Mouse (Mus musculus) erythroblast, adult 5-6 weeks (primary cell): ENCODE data around the gene Gps2. TPM values are rescaled to one million over a fixed set of nuclear protein-coding genes. Genes with fewer than 3 reads are reported as not detected.

Experiments
- ATAC-seq: replicated peaks from 2 replicates; pipeline ENCODE4 v1.8.0; 2016; ENCODE audit warnings: moderate number of reproducible peaks, mild to moderate bottlenecking, moderate TSS enrichment, inconsistent platforms; ENCODE audit not compliant: poor library complexity, low FRiP score, severe bottlenecking
- total RNA-seq, 2 experiments: library from RNA; stranded (forward) in 1 of 2; stranded (reverse) in 1 of 2; fragments of 150-400 nt in 1 of 2; fragments of 200-764, 138-1000 nt in 1 of 2; gene quantifications; 2 replicates each; pipeline versions ENCODE4 v1.2.3 to v1.2.4; 2015 to 2017; ENCODE audit warnings: low replicate concordance in 2 of 2

Gps2 gene
- total RNA-seq, 2 experiments from 2014 or later: 52.9 to 102 TPM

DNA sequence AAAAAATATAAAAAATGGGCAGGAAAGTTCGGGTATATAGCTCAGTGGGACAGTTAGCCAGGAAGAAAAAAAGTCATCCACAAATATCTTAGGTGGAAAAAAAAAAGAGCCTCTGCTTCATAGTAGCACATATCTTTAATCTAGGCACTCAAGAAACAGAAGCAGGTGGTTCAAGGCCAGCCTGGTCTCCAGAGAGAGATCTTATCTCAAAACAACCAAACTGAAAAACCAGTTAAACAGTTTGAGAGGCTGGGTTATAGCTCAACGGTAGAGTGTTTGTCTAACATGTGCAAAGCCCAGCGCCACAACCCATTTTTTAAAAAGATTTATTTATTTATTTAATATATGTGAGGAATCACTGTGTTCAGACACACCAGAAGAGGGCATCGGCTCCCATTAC lies 19.4 kb downstream of the Gps2 start:
- no peak for ATAC-seq

DNA sequence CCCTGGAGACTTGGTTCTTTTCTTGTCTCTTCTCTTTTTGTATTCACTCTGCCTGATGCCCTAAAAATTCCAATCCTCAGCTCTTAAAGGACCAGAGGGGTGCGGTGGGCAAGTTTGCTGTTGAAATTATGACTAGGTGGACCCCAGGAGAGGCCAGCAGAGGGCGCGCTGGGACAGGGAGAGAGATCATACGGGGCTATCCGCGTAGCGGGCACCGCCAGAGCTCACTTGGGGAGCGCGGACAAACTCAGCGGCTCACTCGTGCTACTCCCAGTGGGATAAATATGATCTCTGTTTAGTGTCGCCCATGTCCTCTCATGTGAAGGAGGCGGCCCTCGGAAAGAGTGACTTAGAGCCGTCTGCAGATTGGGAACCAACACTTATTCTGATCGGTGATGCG lies 20.5 kb downstream of the Gps2 start:
- ATAC-seq: peak; percentile 79

DNA sequence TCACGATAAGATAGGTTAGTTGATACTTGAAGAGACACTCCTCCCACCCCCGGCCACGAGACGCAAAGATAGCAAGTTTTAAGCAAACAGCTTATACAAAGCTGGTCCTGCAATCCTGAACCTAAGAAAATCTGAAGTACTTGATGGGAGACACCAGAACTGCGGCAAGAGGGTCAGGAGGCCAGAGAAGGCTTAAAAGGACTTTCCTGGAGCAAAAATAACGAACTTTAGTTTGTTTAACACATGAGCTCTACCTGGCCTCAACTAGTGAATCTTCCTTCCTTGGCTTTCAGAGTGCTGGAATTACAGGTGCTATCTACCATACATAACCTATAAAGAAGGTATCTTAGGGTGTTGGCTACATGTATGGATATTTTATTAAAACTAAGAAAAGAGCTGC lies 21.0 kb downstream of the Gps2 start:
- ATAC-seq: no peak

DNA sequence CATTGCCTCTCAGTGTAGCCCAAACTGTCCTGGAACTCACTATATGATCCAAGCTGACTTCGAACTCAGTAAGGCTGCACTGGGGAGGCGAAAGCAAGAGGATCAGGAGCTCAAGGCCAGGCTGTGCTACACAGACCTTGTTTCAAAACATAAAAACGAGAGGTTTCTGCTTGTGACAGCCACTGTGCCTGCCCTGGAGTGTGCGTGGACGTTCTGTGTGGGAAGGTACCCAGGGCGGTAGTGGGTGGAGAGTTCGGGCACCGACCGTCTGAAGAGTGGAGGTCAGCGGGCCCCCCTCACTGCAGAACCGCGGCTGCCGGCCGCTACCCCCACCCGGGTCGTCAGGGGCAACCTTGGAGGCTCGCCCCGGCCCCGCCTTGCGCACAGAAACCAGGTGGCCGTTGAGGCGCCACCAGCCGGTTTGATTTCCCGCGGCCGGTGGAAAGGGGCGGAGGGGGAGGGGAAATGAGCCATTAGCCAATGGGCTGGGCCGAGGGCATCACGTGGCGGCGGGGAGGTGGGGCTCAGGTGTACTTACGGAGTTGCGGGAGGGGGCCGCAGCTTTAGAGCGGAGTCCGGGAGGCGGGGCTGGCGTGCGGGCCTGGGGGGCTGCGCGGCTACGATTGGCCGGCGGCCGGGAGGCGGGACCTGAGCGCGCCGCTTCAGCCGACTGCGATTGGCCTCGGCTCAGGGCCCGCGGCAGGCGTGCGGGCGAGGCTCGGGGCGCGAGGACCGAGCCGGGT lies 21.6 kb downstream of the Gps2 start, which contains the start of gene Ybx2:
Gene Ybx2, plus strand, starts transcription at position 660 of the 743 bp plus-strand sequence.
- peak; percentile 83 for ATAC-seq

DNA sequence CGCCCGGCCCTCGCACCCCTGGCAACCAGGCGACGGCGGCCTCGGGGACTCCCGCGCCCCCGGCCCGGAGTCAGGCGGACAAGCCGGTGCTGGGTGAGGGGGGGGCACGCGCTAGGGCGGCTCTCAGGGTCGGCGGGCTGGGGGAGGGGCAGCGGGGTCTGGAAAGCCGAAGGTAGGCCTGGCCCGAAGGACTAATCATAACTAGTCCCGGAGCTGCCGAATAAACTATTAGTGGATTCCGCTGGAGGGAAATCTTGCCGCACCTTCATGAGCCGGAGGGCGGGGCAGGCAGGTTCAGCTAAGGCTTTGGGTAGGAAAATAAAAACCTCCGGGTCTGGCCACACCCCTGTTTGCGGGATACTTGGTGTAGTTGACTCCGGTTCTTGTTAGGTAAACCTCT lies 22.5 kb downstream of the Gps2 start:
- no peak for ATAC-seq

DNA sequence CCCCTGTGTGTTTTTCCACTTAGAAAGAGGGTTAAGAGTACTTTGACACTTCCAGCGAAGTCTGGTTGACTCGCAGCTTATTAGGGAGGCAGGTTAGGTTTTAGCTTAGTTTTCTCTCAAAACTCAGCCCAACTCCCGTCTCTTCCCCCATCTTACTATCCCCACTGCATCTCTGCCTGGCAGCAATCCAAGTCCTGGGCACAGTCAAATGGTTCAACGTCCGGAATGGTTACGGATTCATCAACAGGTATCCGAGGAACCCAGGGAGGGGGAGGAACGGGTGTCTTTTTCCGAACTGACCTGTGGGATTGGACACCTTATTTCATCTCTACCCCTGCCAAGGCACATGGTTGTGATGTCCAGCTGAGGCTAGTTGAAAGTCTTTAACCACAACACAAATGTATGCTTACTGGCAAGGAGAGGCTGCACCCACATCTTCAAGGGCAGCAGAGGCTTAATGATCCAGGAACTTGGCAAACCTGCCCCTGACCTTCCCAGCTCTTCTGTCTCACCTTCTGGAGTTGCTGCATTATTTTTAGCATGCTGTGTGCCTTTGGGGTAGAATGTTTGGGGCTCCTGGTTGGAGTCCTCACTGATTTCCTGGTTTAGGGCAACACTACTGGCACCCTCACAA lies 23.1 kb downstream of the Gps2 start:
- ATAC-seq: no peak

DNA sequence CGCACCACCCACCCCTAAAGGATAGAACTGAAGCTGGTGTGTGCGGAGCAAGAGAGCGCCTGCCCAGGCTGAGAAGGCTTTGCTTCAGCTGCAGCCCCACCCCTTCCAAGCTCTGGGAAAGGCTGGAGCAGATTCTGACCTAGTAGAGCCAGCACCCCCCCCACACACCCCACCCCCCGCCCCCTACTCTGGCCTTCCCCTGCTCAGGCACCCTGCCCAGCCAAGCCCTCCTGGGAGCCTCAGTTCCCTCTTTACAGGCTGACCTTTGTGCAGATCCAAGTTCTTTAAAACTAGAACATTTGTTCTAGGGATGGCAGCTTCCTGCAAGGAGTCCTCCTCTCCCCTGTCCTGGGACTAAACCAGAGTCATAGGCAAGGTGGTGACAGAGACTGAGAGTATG lies 23.7 kb downstream of the Gps2 start:
- ATAC-seq: no peak

DNA sequence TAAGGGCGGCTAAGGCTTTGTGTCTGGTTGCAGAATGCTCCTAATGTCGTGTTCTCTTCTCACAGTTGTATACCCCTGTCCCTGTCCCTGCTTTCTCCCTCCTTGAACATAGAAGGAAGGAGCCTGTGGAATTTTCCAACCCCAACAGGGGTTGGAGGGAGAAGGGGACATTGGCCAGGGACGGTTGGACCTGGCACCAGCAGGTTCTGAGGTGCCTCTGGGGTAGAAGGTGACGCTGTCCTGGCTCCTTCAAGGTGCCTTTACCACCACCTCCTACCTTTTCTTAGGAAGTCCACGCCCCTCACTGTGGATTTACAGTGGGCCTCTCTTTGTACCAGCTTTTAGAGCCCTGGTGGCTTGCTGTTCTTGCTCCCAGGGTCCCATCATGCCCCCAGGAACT lies 24.1 kb downstream of the Gps2 start:
- ATAC-seq: no peak

DNA sequence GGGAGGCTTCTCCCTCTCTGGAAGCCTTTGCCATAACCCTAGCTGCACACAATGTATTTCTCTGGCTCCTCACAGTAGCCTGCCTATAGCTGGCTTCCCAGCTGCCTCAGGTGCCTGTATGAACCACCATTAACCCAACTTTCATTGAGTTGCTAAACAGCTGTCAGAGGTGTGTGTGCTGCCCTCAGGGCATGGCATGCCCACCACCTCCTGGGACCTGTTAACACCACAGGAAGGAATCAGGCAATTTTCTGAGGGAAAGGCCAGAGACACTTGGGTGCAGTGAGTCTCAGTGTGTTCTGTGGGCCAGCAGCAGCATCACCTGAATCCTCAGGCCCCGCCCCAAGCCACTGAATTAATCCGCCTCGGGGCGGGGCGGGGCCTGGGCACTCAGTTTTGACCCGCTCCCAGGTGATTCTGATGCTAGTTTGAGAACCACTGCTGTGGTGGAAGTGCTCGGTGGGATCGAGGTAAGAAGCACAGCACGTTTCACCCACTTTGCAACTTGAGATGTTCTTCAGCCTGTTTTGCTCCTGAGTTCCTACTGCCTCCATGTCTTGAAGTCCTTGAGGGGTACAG lies 24.8 kb downstream of the Gps2 start:
- ATAC-seq: no peak

DNA sequence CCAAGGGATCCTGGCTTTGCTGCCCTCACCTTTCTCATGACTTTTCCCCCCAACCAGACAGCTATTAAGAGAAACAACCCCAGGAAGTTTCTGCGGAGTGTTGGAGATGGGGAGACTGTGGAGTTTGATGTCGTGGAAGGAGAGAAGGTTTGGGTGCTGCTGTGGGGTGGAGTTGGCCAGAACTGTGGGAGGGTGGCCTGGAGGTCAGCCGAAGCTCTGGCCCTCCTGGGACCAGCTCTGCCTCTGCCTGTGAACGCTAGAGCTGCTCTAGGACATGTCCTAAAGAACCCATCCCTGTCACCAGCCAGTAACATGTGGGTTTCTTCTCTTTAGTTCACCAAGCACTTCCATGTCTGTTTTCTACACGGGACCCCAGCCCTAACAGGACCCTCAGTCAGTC lies 25.5 kb downstream of the Gps2 start:
- no peak for ATAC-seq

DNA sequence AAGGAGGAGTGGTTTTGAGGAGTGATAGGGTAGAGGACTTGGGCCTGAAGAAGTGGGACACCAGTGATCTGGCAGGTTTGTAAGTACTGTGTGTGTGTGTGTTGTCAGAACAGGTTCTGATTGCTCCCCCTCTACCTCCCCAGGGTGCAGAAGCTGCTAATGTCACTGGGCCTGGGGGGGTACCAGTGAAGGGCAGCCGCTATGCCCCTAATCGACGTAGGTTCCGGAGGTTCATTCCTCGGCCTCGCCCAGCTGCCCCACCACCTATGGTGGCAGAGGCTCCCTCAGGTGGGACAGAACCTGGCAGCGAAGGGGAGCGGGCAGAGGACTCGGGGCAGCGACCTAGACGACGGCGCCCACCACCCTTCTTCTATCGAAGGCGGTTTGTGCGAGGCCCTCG lies 26.0 kb downstream of the Gps2 start:
- no peak for ATAC-seq

DNA sequence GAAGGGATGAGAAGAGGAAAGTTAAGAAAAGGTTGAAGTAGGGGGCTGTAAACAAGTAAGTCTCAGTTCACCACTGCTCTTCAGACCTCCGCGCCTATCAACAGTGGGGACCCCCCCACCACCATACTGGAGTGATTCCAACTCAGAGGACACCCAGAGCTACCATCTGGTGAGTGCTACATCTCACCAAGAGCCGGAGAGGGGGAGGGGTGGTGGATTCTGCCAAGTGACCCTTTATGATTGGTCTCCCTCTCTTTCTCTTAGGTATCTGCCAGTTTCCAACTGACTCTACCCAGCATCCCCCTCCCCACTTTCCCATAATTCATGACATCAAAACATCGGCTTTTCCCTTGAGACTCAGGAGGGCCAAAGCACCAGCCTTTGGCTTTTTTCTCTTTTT lies 27.3 kb downstream of the Gps2 start:
- ATAC-seq: no peak

DNA sequence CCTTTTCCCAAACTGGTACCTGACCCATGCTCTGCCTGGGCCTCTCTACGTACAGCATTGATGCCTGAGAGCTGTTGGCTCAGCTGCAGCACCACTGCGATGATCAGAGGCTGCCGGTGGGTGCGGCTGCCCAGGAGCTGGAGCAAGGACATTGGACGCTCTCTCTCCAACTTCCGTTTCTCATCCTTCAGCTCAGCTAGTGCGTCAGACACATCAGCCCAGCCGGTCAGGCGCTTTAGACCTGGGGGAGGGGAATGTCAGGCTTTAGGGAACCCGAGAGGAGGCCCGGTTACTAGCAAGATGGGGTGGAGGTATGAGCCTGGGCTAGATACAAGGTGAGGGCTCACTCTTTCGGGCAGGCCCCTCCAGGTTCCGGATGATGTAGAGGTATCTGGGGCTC lies 31.5 kb downstream of the Gps2 start:
- ATAC-seq: no peak

DNA sequence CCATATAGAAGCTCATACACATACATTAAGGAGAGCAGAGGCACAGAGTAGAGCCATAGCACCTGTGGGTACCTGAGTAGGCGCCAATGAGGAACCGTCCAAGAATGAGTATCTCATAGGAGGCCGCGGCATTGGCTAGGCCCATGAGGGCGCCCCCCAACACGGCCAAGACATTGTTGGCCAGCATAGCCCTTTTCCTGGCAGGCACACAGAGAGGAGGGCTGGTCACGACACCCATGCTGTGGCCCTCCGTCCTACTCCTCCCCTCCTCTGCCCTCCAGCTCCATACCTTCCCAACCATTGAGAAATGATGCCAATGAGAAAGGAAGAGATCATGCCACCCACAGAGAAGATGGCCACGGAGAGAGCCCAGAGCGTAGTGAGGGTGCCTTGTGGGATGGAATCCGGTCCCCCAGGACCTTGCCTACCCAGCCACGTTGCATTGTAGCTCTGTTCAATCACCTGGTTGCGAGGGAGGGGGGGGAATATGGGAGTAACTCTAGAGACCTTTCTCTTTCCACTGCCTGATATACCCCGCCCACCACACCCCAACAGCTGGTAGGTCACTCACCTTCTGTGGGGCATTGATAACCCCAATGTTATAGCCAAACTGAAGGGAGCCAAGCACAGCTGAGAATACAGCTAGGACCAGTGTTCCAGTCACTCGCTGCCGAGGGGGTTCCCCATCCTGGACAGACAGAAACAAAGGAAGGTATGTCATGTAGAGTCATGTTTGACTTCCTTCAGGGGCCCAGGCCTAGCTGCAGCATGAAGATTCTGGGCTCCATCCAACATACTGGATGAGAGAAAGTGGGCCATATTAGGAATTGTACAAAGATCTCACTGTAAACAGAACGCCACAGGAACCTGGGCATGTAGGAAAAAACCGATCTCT lies 32.6 kb downstream of the Gps2 start:
- ATAC-seq: peak; percentile 70

DNA sequence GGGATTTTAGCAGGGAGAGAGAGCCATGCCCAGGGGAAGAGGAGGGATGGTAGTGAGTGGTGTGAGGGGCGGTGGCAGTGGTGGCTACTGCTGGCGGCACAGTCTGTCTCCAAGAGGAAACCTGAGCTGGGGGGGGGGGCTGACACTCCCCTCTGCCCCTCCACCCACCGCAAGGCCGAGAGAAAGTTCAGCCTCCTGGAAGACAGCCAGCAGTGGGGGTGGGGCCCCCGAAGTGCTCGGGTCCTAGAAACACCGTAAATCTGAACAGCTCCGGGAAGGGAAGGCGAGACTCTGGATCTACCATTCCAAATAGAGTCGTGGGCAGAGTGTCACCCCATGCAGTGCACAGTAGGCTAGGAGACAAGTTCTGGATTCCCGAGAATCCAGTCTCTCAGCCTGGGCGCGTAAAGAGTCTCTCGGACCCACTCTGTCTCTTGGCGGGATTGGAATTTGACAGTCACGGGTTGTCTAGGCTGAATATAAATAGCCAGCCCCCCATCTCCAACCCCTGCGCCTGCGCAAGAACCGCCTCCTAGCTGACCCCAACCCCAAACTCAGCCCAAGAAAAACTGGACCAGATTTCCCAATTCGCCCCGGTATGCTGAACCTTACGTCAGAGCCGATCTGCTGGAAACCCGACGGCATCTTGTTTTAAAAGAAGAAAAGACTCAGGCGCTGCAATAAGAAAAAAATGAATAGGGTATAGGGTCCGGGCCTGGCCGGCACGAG lies 33.8 kb downstream of the Gps2 start:
- peak; percentile 20 for ATAC-seq

DNA sequence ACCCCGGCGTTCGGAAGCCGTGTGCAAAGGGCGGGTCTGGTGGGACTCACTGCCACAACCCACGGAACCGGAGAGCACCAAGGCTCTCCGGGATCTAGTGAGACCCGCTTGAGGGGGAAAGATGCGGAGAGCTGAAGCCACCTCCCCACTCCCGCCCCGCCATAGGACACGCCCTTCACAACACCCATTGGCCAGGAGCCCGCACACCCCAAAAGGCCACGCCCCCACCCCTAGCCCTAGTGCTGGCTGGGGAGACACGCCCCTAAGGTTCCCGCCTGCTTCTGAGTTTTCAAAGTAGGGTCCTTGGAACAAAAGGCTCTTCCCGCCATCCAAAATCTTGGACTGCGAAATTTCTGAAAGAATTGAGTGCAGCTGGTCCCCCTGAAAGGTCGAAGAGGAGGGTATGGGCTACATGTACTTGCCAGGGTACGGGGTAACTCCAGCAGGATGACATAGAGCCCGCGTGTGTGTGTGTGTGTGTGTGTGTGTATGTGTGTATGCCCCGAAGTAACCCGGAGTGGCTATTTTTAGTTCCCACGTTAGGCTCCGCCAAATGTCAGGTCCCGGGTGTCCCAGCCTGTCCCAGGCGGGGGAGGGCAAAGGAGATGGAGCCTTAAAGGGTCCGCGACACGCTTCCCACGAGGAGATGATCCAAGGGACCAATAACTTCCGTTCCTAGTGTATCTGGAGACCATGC lies 34.5 kb downstream of the Gps2 start, which contains the start of gene Slc2a4:
Gene Slc2a4, minus strand, starts transcription at position 123 of the 697 bp plus-strand sequence.
- ATAC-seq: peak; percentile 69

DNA sequence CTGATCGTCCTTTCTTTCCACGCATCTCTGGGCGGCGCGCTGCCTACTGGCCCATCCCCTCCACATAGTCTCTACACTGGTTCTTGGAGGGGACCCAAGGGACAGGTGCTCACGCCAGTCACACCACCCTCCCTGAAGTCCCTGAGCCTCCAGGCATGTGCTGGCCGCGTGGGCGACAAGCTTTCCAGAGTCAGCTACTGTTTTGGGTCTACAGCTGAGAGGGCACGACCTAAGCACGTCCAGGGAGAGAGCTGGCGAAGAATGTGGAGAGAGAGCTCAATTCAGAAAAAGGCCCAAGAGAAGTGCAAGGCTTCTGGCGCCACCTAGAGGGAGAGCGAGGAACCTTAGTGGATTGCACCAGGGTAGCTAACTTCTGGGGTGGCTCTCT lies 35.1 kb downstream of the Gps2 start:
- peak; percentile 58 for ATAC-seq

DNA sequence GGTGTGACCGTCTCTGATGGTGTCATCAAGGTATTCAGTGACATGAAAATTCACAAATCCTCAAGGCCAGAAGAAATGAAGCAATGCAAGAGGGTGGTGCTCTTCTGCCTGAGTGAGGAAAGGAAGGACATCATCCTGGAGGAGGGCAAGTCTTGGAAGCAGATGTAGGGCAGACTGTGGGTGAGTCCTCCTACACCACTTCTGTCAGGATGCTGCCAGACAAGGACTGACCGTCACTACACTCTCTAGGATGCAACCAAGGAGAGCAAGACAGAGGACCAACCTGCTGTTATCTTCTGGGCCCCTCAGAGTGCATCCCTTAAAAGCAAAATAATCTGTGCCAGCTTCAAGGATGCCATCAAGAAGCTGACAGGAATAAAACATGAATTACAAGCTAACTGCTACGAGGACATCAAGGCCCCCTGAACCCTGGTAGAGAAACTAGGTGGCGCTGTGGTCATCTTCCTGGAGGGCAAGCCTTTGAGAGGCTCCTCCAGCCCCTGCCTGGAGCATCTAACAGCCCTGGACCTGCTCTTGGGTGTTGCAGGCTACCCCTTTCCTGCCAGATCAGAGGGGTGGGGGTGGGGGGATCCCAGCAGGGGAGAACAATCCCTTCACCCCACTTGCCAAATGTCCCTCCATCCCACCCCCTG lies 37.2 kb downstream of the Gps2 start:
- ATAC-seq: no peak

DNA sequence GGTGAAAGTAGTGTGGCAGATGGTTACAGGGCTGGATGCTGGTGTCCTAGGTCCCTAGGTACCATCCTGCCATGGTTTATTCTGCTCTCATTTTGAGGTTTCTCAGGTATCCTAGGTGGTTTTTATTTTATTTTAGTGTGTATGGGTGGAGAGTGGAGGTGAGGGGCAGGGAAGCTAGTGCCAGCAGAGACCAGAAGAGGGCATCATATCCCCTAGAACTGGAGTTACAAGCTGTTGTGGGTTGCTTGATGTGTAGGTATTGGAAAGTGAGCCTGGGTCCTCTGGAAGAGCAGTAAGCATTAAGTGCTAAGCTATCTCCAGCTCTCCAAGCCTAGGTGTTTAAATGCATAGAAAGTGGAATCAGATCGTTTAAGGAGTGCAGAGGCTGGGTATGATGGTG lies 38.6 kb downstream of the Gps2 start:
- no peak for ATAC-seq
